Mouse (Mus musculus) heart, postnatal 25 days (tissue): ENCODE measurements around the gene Tmeff2. TPM values are rescaled to one million over a fixed set of nuclear protein-coding genes. Genes with fewer than 3 reads are reported as not detected.
A peak's percentile ranks its signal among the peaks of the same experiment; 100 is the strongest.

Experiments
- DNase-seq: peaks from one replicate; pipeline ENCODE4 v3.0.0; 2022; ENCODE audit warnings: low spot score
- intact Hi-C: fragments of 180-260 bp; cut with DNase I; formaldehyde crosslinking; loops from one replicate; pipeline ENCODE4 v1.15.1; 2025
- total RNA-seq, 2 experiments: library from RNA; stranded (reverse); gene quantifications; 2 replicates each; pipeline ENCODE4 v1.2.3; 2021

Tmeff2 gene
- total RNA-seq, 2 experiments from 2014 or later, result 0.18 to 0.36 TPM

GRCm38 (mm10) chr1:51094713-51095112 is 194.3 kb downstream of the Tmeff2 start:
- intact Hi-C loops, result loop anchor here (5.0 kb wide), 1 partner anchor 173 kb away; no protein-coding TSS in a partner anchor
- no peak for DNase-seq

GRCm38 (mm10) chr1:51096848-51097598 is 196.6 kb downstream of the Tmeff2 start:
- intact Hi-C loops, result loop anchor here (5.0 kb wide), 1 partner anchor 170 kb away; no protein-coding TSS in a partner anchor

GRCm38 (mm10) chr1:51101034-51101590 is 200.7 kb downstream of the Tmeff2 start:
- DNase-seq, result no peak
- intact Hi-C loops, result no loop called here

More at GRCm38 (mm10) chr1:51096848-51097598, 196.6 kb downstream of the Tmeff2 start:
- no peak for DNase-seq

GRCm38 (mm10) chr1:51104698-51105097 is 204.3 kb downstream of the Tmeff2 start:
- intact Hi-C loops, result loop anchor here (5.0 kb wide), 2 partner anchors 38 to 142 kb away; no protein-coding TSS in a partner anchor
- no peak for DNase-seq

- DNase-seq, result peak; percentile 1
- intact Hi-C loops, result loop anchor here (5.0 kb wide), 2 partner anchors 36 to 144 kb away; no protein-coding TSS in a partner anchor
These were observed 206.0 kb downstream of the Tmeff2 start for GRCm38 (mm10) chr1:51106401-51106920.

GRCm38 (mm10) chr1:51107299-51107698 is 206.9 kb downstream of the Tmeff2 start:
- DNase-seq, result no peak
- intact Hi-C loops, result loop anchor here (5.0 kb wide), 2 partner anchors 35 to 145 kb away; no protein-coding TSS in a partner anchor

GRCm38 (mm10) chr1:51114721-51115120 is 214.3 kb downstream of the Tmeff2 start:
- DNase-seq, result no peak
- intact Hi-C loops, result no loop called here

- intact Hi-C loops, result no loop called here
These were observed 215.3 kb downstream of the Tmeff2 start for GRCm38 (mm10) chr1:51115761-51116160.

GRCm38 (mm10) chr1:51117830-51118229 is 217.4 kb downstream of the Tmeff2 start:
- no peak for DNase-seq
- intact Hi-C loops, result no loop called here

More at GRCm38 (mm10) chr1:51115761-51116160, 215.3 kb downstream of the Tmeff2 start:
- DNase-seq, result no peak

GRCm38 (mm10) chr1:51125671-51126424 is 225.4 kb downstream of the Tmeff2 start:
- intact Hi-C loops, result no loop called here

GRCm38 (mm10) chr1:51126425-51126765 is 225.9 kb downstream of the Tmeff2 start:
- DNase-seq, result no peak
- intact Hi-C loops, result no loop called here

More at GRCm38 (mm10) chr1:51125671-51126424, 225.4 kb downstream of the Tmeff2 start:
- no peak for DNase-seq

- intact Hi-C loops, result loop anchor here (2.0 to 5.0 kb wide), 4 partner anchors 111 to 196 kb away; no protein-coding TSS in a partner anchor
These were observed 236.3 kb downstream of the Tmeff2 start for GRCm38 (mm10) chr1:51136792-51137191.

GRCm38 (mm10) chr1:51139605-51140004 is 239.2 kb downstream of the Tmeff2 start:
- intact Hi-C loops, result loop anchor here (5.0 kb wide), 4 partner anchors 32 to 193 kb away; no protein-coding TSS in a partner anchor
- DNase-seq, result no peak

More at GRCm38 (mm10) chr1:51136792-51137191, 236.3 kb downstream of the Tmeff2 start:
- no peak for DNase-seq

- intact Hi-C loops, result loop anchor here (5.0 kb wide), 1 partner anchor 34 kb away; no protein-coding TSS in a partner anchor
- no peak for DNase-seq
These were observed 240.9 kb downstream of the Tmeff2 start for GRCm38 (mm10) chr1:51141381-51141780.

GRCm38 (mm10) chr1:51142729-51143128 is 242.3 kb downstream of the Tmeff2 start:
- intact Hi-C loops, result loop anchor here (5.0 kb wide), 1 partner anchor 35 kb away; no protein-coding TSS in a partner anchor
- no peak for DNase-seq

- DNase-seq, result no peak
- intact Hi-C loops, result loop anchor here (5.0 kb wide), 1 partner anchor 147 kb away; no protein-coding TSS in a partner anchor
These were observed 245.2 kb downstream of the Tmeff2 start for GRCm38 (mm10) chr1:51145693-51146092.

GRCm38 (mm10) chr1:51148481-51149137 is 248.2 kb downstream of the Tmeff2 start:
- DNase-seq, result peak; percentile 8
- intact Hi-C loops, result loop anchor here (5.0 kb wide), 1 partner anchor 144 kb away; no protein-coding TSS in a partner anchor

GRCm38 (mm10) chr1:51149488-51149887 is 249.0 kb downstream of the Tmeff2 start:
- intact Hi-C loops, result loop anchor here (5.0 kb wide), 1 partner anchor 143 kb away; no protein-coding TSS in a partner anchor
- DNase-seq, result no peak

GRCm38 (mm10) chr1:51149890-51150289 is 249.4 kb downstream of the Tmeff2 start:
- no peak for DNase-seq
- intact Hi-C loops, result loop anchor here (5.0 kb wide), 2 partner anchors 42 to 142 kb away; no protein-coding TSS in a partner anchor
